Mouse (Mus musculus) megakaryocyte progenitor cell, adult 5-6 weeks (primary cell): Measurements from ENCODE around the gene Lax1. TPM values are rescaled to one million over a fixed set of nuclear protein-coding genes. Genes with fewer than 3 reads are reported as not detected.
"Not testable (repeated sequence)": the region's sequence is repeated elsewhere in the genome, so short reads cannot be mapped to it uniquely, and the experiment has no call there.

ENCODE experiments used
- ATAC-seq: replicated peaks from 2 replicates; pipeline ENCODE4 v1.8.0; 2016; ENCODE audit warnings: mild to moderate bottlenecking, moderate TSS enrichment, inconsistent platforms; ENCODE audit not compliant: poor library complexity
- total RNA-seq, 2 experiments: library from RNA; stranded (forward) in 1 of 2; stranded (reverse) in 1 of 2; fragments of 157-497, 149-512 nt in 1 of 2; fragments of 200-1000 nt in 1 of 2; gene quantifications; 2 replicates each; pipeline versions ENCODE4 v1.2.3 to v1.2.4; 2015 to 2017

The Lax1 gene
- total RNA-seq, 2 experiments from 2014 or later = 0.75 to 1.8 TPM

GRCm38 (mm10) chr1:133691046-133691445, 1.1 kb upstream of the Lax1 start:
- ATAC-seq = no peak

GRCm38 (mm10) chr1:133688301-133688700, 1.6 kb downstream of the Lax1 start:
- ATAC-seq = no peak

GRCm38 (mm10) chr1:133685749-133686519, 4.0 kb downstream of the Lax1 start:
- ATAC-seq = peak; percentile 63

- no peak for ATAC-seq
Observed at GRCm38 (mm10) chr1:133671801-133672200, 18.1 kb downstream of the Lax1 start.

- no peak for ATAC-seq
Observed at GRCm38 (mm10) chr1:133671266-133671665, 18.6 kb downstream of the Lax1 start.

GRCm38 (mm10) chr1:133670776-133671175, 19.1 kb downstream of the Lax1 start:
- ATAC-seq = no peak

- no peak for ATAC-seq
Observed at GRCm38 (mm10) chr1:133670190-133670589, 19.7 kb downstream of the Lax1 start.

- ATAC-seq = no peak
Observed at GRCm38 (mm10) chr1:133668618-133669017, 21.3 kb downstream of the Lax1 start.

- ATAC-seq = no peak
Observed at GRCm38 (mm10) chr1:133667721-133668120, 22.2 kb downstream of the Lax1 start.

- ATAC-seq = not testable (repeated sequence)
Observed at GRCm38 (mm10) chr1:133665713-133666112, 24.2 kb downstream of the Lax1 start.

- ATAC-seq = no peak
Observed at GRCm38 (mm10) chr1:133664203-133664970, 25.5 kb downstream of the Lax1 start.

GRCm38 (mm10) chr1:133663427-133663826, 26.5 kb downstream of the Lax1 start:
- ATAC-seq = no peak

GRCm38 (mm10) chr1:133662941-133663340, 27.0 kb downstream of the Lax1 start:
- ATAC-seq = no peak

GRCm38 (mm10) chr1:133661203-133661933, 28.5 kb downstream of the Lax1 start, which contains the start of gene Gm38394:
TSS of gene Gm38394 (minus strand) at chr1:133661318.
- peak; percentile 100 for ATAC-seq

- ATAC-seq = peak; percentile 47
Observed at GRCm38 (mm10) chr1:133660466-133661202, 29.3 kb downstream of the Lax1 start, which contains the start of gene Zbed6. TSS of gene Zbed6 (minus strand) at chr1:133660885.

GRCm38 (mm10) chr1:133658878-133659277, 31.0 kb downstream of the Lax1 start:
- ATAC-seq = no peak

GRCm38 (mm10) chr1:133656811-133657210, 33.1 kb downstream of the Lax1 start:
- ATAC-seq = no peak

GRCm38 (mm10) chr1:133653033-133653432, 36.9 kb downstream of the Lax1 start:
- no peak for ATAC-seq

- ATAC-seq = no peak
Observed at GRCm38 (mm10) chr1:133650288-133651055, 39.4 kb downstream of the Lax1 start.

GRCm38 (mm10) chr1:133645652-133646051, 44.3 kb downstream of the Lax1 start:
- ATAC-seq = no peak
